Comparison of ENCODE assay signal across 19 mouse cellular contexts in the genomic region with DNA sequence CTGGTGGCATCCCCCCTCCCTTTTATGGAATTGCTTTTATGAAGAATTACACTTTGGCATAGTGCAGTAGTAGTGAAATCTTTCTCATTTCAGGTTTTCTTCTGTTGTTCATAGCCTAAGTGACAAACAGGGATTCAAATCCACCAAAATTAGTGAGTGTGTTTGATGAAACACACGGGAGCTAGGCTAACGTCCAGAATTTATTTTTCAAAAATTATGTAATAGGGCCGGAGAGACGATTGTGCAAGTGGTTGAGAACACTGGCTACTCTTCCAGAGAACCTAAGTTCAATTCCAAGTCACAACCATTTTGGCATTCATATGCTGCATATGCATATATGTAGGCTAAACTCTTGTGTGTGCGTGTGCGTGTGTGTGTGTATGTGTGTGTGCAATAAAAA. TPM values are rescaled to one million over a fixed set of nuclear protein-coding genes. Genes with fewer than 3 reads are reported as not detected.
A peak's percentile ranks its signal among the peaks of the same experiment; 100 is the strongest.
DNase-seq lines count a peak whose midpoint lies in the region; TF ChIP-seq lines count a peak whose summit lies in the region.
"Had no signal": no experiment of that assay in that cellular context is flagged by ENCODE, and none has a peak within 500 bp of the region (broad histone marks: within the 10 kb centered on the region; RNA-seq: fewer than 3 reads in every experiment).

No protein-coding gene starts in this region.

- no peak overlapping the region for H3K27ac ChIP-seq in liver, adult 2 months (replicated peaks; ENCODE audit: insufficient read depth, low read depth, low read length)
- H3K27ac ChIP-seq: forebrain, embryonic 10.5 days; forebrain, embryonic 13.5 days; gastrocnemius, adult 2 months; heart, adult 2 months; hindbrain, embryonic 10.5 days; hindbrain, embryonic 13.5 days had no signal

- H3K4me1 ChIP-seq in liver, adult 2 months (ENCODE audit: control insufficient read depth, insufficient read depth, low read length), result peaks cover 4% of the 10 kb centered on the region; the same call in 1 of the 2 replicates
- H3K4me1 ChIP-seq: forebrain, embryonic 10.5 days; hindbrain, embryonic 10.5 days; hindbrain, embryonic 13.5 days had no signal

- TF ChIP-seq POLR2A in liver, adult 2 months (IDR thresholded peaks at IDR 0.05; ENCODE audit: extremely low read depth, insufficient read depth, low read length), result no peak

- no peaks in the 10 kb centered on the region for H3K36me3 ChIP-seq in liver, adult 2 months (ENCODE audit: control insufficient read depth, insufficient read depth, low read length)
- H3K36me3 ChIP-seq: forebrain, embryonic 10.5 days; hindbrain, embryonic 10.5 days; hindbrain, embryonic 13.5 days had no signal

- H3K9ac ChIP-seq in liver, adult 2 months (ENCODE audit: low read depth, low read length), result no peak overlapping the region
- H3K9ac ChIP-seq: forebrain, embryonic 13.5 days; hindbrain, embryonic 13.5 days had no signal

- TF ChIP-seq CTCF in liver, adult 2 months (IDR thresholded peaks at IDR 0.05; ENCODE audit: low read depth, low read length), result no peak

- H3K27me3 ChIP-seq in liver, adult 2 months (ENCODE audit: control insufficient read depth, insufficient read depth, low read length), result no peaks in the 10 kb centered on the region
- H3K27me3 ChIP-seq: forebrain, embryonic 13.5 days; hindbrain, embryonic 13.5 days had no signal

- peaks cover 3% of the 10 kb centered on the region; the same call in 1 of the 2 replicates for H3K79me2 ChIP-seq in liver, adult 2 months (ENCODE audit: control insufficient read depth, insufficient read depth, low read length)

- DNase-seq in heart, adult 11 months, result peak; percentile 68
- DNase-seq in heart, adult 8-10 months (ENCODE audit: low spot score), result no peak
- DNase-seq in liver, adult 2 months (ENCODE audit: extremely low read depth, low read depth, low spot score), result peak; percentile 74
- DNase-seq in liver, result no peak
- peak; percentile 46 for DNase-seq in lung, postnatal 36 days
- DNase-seq in lung, postnatal 4 days, result no peak
- no peak for DNase-seq in urinary bladder, adult 2 months (ENCODE audit: low spot score)
- DNase-seq: adrenal gland, postnatal 10 days; adrenal gland, postnatal 36 days; cerebellum, adult 18-20 months; cerebellum, adult 9-10 months; cerebellum, postnatal 14 days; gastrocnemius, adult 2 months; gastrocnemius, postnatal 14 days; heart, adult 2 months had no signal

- no peak overlapping the region for H3K4me3 ChIP-seq in liver, adult 2 months (ENCODE audit: insufficient read depth, low read depth, low read length)
- H3K4me3 ChIP-seq: forebrain, embryonic 10.5 days; forebrain, embryonic 13.5 days; gastrocnemius, adult 2 months; heart, adult 2 months; hindbrain, embryonic 10.5 days; hindbrain, embryonic 13.5 days had no signal

- WGBS in liver, adult 2 months, result 42% methylated on average over 6 of the region's 6 CpGs

RNA-seq across cellular contexts. Expression of gene Cdk6, which starts 16.2 kb away (rescaled TPM):
- 1 to 10 TPM; 4.2 to 9.5 (median 6.3) TPM for total RNA-seq in heart, adult 8-10 months (2022)
- total RNA-seq in liver, adult 2 months (2014; rRNA removed), result 9.1 and 9.9 TPM in 2 replicates
- polyA plus RNA-seq in liver, adult 2 months (2012; rRNA removed), result 4.6 and 6.1 TPM in 2 replicates
- 8.1 and 9.3 TPM in 2 replicates for polyA plus RNA-seq in urinary bladder, adult 2 months (2012; rRNA removed)

Comparison
In these comparisons a context has a peak if more than half of its experiments do, and no peak if none do; other contexts are left out.
1. DNase-seq: peak in heart, adult 11 months (single experiment), liver, adult 2 months (single experiment) and lung, postnatal 36 days (single experiment); none in heart, adult 8-10 months (single experiment), liver (single experiment), lung, postnatal 4 days (0 of 2) and urinary bladder, adult 2 months (single experiment).